In genomic region chr5:124003375-124003774, GRCm38 (mm10) we compare ENCODE assay signal across 10 mouse cellular contexts. TPM values are rescaled to one million over a fixed set of nuclear protein-coding genes. Genes with fewer than 3 reads are reported as not detected.
DNase-seq lines count a peak whose midpoint lies in the region; ATAC-seq and TF ChIP-seq lines count a peak whose summit lies in the region.
"Had no signal": no experiment of that assay in that cellular context is flagged by ENCODE, and none has a peak within 500 bp of the region (broad histone marks: within the 10 kb centered on the region; RNA-seq: fewer than 3 reads in every experiment).

No protein-coding gene starts in this region.

- peaks cover 53% of the 10 kb centered on the region for H3K36me3 ChIP-seq in heart, embryonic 10.5 days
- peaks cover 60% of the 10 kb centered on the region for H3K36me3 ChIP-seq in midbrain, embryonic 10.5 days
- H3K36me3 ChIP-seq in midbrain, embryonic 16.5 days (ENCODE audit: control insufficient read depth, insufficient read depth, low read length): peaks cover 29% of the 10 kb centered on the region
- H3K36me3 ChIP-seq in intestine, postnatal 0 days (ENCODE audit: control insufficient read depth, insufficient read depth): peaks cover 65% of the 10 kb centered on the region
- peaks cover 27% of the 10 kb centered on the region for H3K36me3 ChIP-seq in stomach, embryonic 15.5 days

- 70% methylated on average over 4 of the region's 4 CpGs for WGBS in heart, embryonic 10.5 days
- 75% methylated on average over 4 of the region's 4 CpGs for WGBS in midbrain, embryonic 10.5 days
- 53% methylated on average over 4 of the region's 4 CpGs for WGBS in midbrain, embryonic 16.5 days
- WGBS in intestine, postnatal 0 days: 70% methylated on average over 4 of the region's 4 CpGs
- WGBS in stomach, embryonic 15.5 days: 64% methylated on average over 4 of the region's 4 CpGs

- no peak overlapping the region for H3K9ac ChIP-seq in midbrain, embryonic 16.5 days (ENCODE audit: low read depth, low read length)
- H3K9ac ChIP-seq in intestine, postnatal 0 days (ENCODE audit: low read depth, low read length): no peak overlapping the region
- H3K9ac ChIP-seq in stomach, embryonic 15.5 days: no peak overlapping the region

- H3K27ac ChIP-seq in heart, embryonic 10.5 days: peak overlapping the region; percentile 48; the same call in 1 of the 2 replicates
- 0 out of 2 replicates have a peak overlapping the region, but pooled peaks have one; percentile 49 for H3K27ac ChIP-seq in midbrain, embryonic 10.5 days (replicated peaks)
- no peak overlapping the region; the same call in 1 of the 2 replicates for H3K27ac ChIP-seq in midbrain, embryonic 16.5 days (ENCODE audit: low read length)
- peak overlapping the region; percentile 77; the same call in 1 of the 2 replicates for H3K27ac ChIP-seq in intestine, postnatal 0 days (ENCODE audit: low read depth, low read length)
- peak overlapping the region; percentile 28 for H3K27ac ChIP-seq in stomach, embryonic 15.5 days

- H3K9me3 ChIP-seq in heart, embryonic 10.5 days: no peaks in the 10 kb centered on the region
- no peaks in the 10 kb centered on the region for H3K9me3 ChIP-seq in midbrain, embryonic 10.5 days (replicated peaks)
- H3K9me3 ChIP-seq in midbrain, embryonic 16.5 days (replicated peaks; ENCODE audit: control insufficient read depth, low read length, poor library complexity, severe bottlenecking): no peaks in the 10 kb centered on the region
- H3K9me3 ChIP-seq in intestine, postnatal 0 days (ENCODE audit: control insufficient read depth): no peaks in the 10 kb centered on the region
- H3K9me3 ChIP-seq in stomach, embryonic 15.5 days: no peaks in the 10 kb centered on the region

- H3K27me3 ChIP-seq in heart, embryonic 10.5 days (ENCODE audit: insufficient read depth, poor library complexity, severe bottlenecking): peaks cover 4% of the 10 kb centered on the region; the same call in 1 of the 2 replicates
- H3K27me3 ChIP-seq in midbrain, embryonic 10.5 days (ENCODE audit: low read depth, poor library complexity, severe bottlenecking): no peaks in the 10 kb centered on the region
- no peaks in the 10 kb centered on the region for H3K27me3 ChIP-seq in midbrain, embryonic 16.5 days (ENCODE audit: control insufficient read depth, insufficient read depth, low read depth, low read length)
- H3K27me3 ChIP-seq in intestine, postnatal 0 days (replicated peaks; ENCODE audit: control insufficient read depth, insufficient read depth, low read length): no peaks in the 10 kb centered on the region
- no peaks in the 10 kb centered on the region for H3K27me3 ChIP-seq in stomach, embryonic 15.5 days (replicated peaks)

- H3K4me1 ChIP-seq in heart, embryonic 10.5 days: peaks cover 42% of the 10 kb centered on the region
- peaks cover 20% of the 10 kb centered on the region for H3K4me1 ChIP-seq in midbrain, embryonic 10.5 days
- H3K4me1 ChIP-seq in midbrain, embryonic 16.5 days (ENCODE audit: control insufficient read depth, insufficient read depth, low read length): no peaks in the 10 kb centered on the region
- no peaks in the 10 kb centered on the region for H3K4me1 ChIP-seq in intestine, postnatal 0 days (replicated peaks; ENCODE audit: control insufficient read depth, insufficient read depth, low read length)
- peaks cover 7% of the 10 kb centered on the region; the same call in 1 of the 2 replicates for H3K4me1 ChIP-seq in stomach, embryonic 15.5 days

- H3K4me3 ChIP-seq in heart, embryonic 10.5 days: no peak overlapping the region
- H3K4me3 ChIP-seq in midbrain, embryonic 10.5 days: no peak overlapping the region
- H3K4me3 ChIP-seq in midbrain, embryonic 16.5 days (ENCODE audit: low read depth, low read length): no peak overlapping the region
- no peak overlapping the region for H3K4me3 ChIP-seq in intestine, postnatal 0 days (ENCODE audit: low read depth, low read length)
- H3K4me3 ChIP-seq in stomach, embryonic 15.5 days (replicated peaks): no peak overlapping the region

- no peak for ATAC-seq in midbrain, embryonic 16.5 days
- ATAC-seq in intestine, postnatal 0 days: no peak
- ATAC-seq in stomach, embryonic 15.5 days (ENCODE audit: insufficient read depth, low FRiP score, low read depth): no peak
- ATAC-seq: lung, postnatal 0 days had no signal

- no peak for DNase-seq in heart, embryonic 10.5 days (ENCODE audit: low spot score)
- no peak for DNase-seq in heart, postnatal 14 days
- DNase-seq in midbrain, embryonic 10.5 days (ENCODE audit: low spot score): no peak
- no peak for DNase-seq in layer of hippocampus, adult 11-12 months (ENCODE audit: low spot score)
- DNase-seq in lung, adult 18-20 months: no peak
- DNase-seq: cerebellum, postnatal 25 days had no signal

- no peak overlapping the region for H3K4me2 ChIP-seq in midbrain, embryonic 16.5 days (ENCODE audit: low read length)
- H3K4me2 ChIP-seq in intestine, postnatal 0 days (replicated peaks; ENCODE audit: low read depth): no peak overlapping the region
- H3K4me2 ChIP-seq in stomach, embryonic 15.5 days: no peak overlapping the region

- TF ChIP-seq CTCF in intestine, postnatal 0 days (IDR thresholded peaks at IDR 0.05; ENCODE audit: low read depth): no peak

- intact Hi-C loops in heart, postnatal 14 days (cut with DNase I): no loop called here

RNA-seq across cellular contexts. Expression of gene Vps37b, which starts 28.7 kb away (rescaled TPM):
- 54.0 and 61.4 TPM in 2 replicates for polyA plus RNA-seq in heart, embryonic 10.5 days (2016; fragmentation: Nextera tagmentation; extraction: Ambion mirVana)
- 10 to 100 TPM; 22.2 to 22.7 TPM for total RNA-seq in heart, postnatal 14 days (2021)
- 58.1 and 69.2 TPM in 2 replicates for polyA plus RNA-seq in midbrain, embryonic 10.5 days (2016; fragmentation: Nextera tagmentation; extraction: Ambion mirVana)
- 59.5 and 62.0 TPM in 2 replicates for polyA plus RNA-seq in midbrain, embryonic 16.5 days (2015; fragmentation: Nextera tagmentation; extraction: Ambion mirVana)
- polyA plus RNA-seq in intestine, postnatal 0 days (2015; fragmentation: Nextera tagmentation; extraction: Ambion mirVana): 16.7 and 17.8 TPM in 2 replicates
- polyA plus RNA-seq in stomach, embryonic 15.5 days (2015; fragmentation: Nextera tagmentation; extraction: Ambion mirVana): 36.2 and 37.1 TPM in 2 replicates

RNA-seq across cellular contexts. Expression of gene Hip1r, which starts 29.9 kb away (rescaled TPM):
- 6.5 and 8.4 TPM in 2 replicates for polyA plus RNA-seq in heart, embryonic 10.5 days (2016; fragmentation: Nextera tagmentation; extraction: Ambion mirVana)
- 10 to 100 TPM; 23.2 to 25.0 TPM for total RNA-seq in heart, postnatal 14 days (2021)
- polyA plus RNA-seq in midbrain, embryonic 10.5 days (2016; fragmentation: Nextera tagmentation; extraction: Ambion mirVana): 6.6 and 9.2 TPM in 2 replicates
- polyA plus RNA-seq in midbrain, embryonic 16.5 days (2015; fragmentation: Nextera tagmentation; extraction: Ambion mirVana): 33.5 and 34.3 TPM in 2 replicates
- 18.3 and 22.6 TPM in 2 replicates for polyA plus RNA-seq in intestine, postnatal 0 days (2015; fragmentation: Nextera tagmentation; extraction: Ambion mirVana)
- polyA plus RNA-seq in stomach, embryonic 15.5 days (2015; fragmentation: Nextera tagmentation; extraction: Ambion mirVana): 24.0 and 27.0 TPM in 2 replicates
